Mouse (Mus musculus) limb, embryonic 15.5 days (tissue): ENCODE results near the gene 2010111I01Rik. TPM values are rescaled to one million over a fixed set of nuclear protein-coding genes. Genes with fewer than 3 reads are reported as not detected.

Experiments used
- ATAC-seq: fragments of 200-750 bp; cut with Nextera tagmentation; 2 replicates; pipeline ENCODE4 v1.8.0; 2017; ENCODE audit warnings: low read depth, moderate TSS enrichment; ENCODE audit not compliant: insufficient number of reproducible peaks, low FRiP score, low TSS enrichment
- H3K27ac ChIP-seq: fragments of 300-500 bp; sonication (generic); 2 replicates; pipeline ENCODE4 v1.5.1; 2015; ENCODE audit warnings: moderate library complexity, mild to moderate bottlenecking, inconsistent platforms
- H3K27me3 ChIP-seq: fragments of 300-500 bp; sonication (generic); 2 replicates; pipeline ENCODE4 v1.6.1; 2015; ENCODE audit warnings: inconsistent platforms
- H3K36me3 ChIP-seq: fragments of 300-500 bp; sonication (generic); 2 replicates; pipeline ENCODE4 v1.6.1; 2015; ENCODE audit warnings: inconsistent platforms
- H3K4me1 ChIP-seq: fragments of 300-500 bp; sonication (generic); 2 replicates; pipeline ENCODE4 v1.6.1; 2015; ENCODE audit warnings: inconsistent platforms
- H3K4me2 ChIP-seq: fragments of 300-500 bp; sonication (generic); 2 replicates; pipeline ENCODE4 v1.6.1; 2015; ENCODE audit warnings: mild to moderate bottlenecking, inconsistent platforms
- H3K4me3 ChIP-seq: fragments of 300-500 bp; sonication (generic); 2 replicates; pipeline ENCODE4 v1.5.1; 2015; ENCODE audit warnings: mild to moderate bottlenecking, inconsistent platforms
- H3K9ac ChIP-seq: fragments of 300-500 bp; sonication (generic); 2 replicates; pipeline ENCODE4 v1.6.1; 2015; ENCODE audit warnings: inconsistent platforms
- H3K9me3 ChIP-seq: fragments of 300-500 bp; sonication (generic); 2 replicates; pipeline ENCODE4 v1.6.1; 2016; ENCODE audit warnings: inconsistent platforms
- WGBS: fragments of 180-500 bp; shearing (Covaris S2); methylation state at CpG from one replicate; pipeline ENCODE4 v1.1.7; 2015; 5-methylcytosine and 5-hydroxymethylcytosine counted together
- polyA plus RNA-seq: library from polyadenylated mRNA; unstranded; fragments of >200 nt; fragmentation: Nextera tagmentation; extraction: Ambion mirVana; gene quantifications from 2 replicates; pipeline ENCODE4 v1.2.1, GENCODE M21; 2015

The 2010111I01Rik gene
- polyA plus RNA-seq, 1 experiment from 2014 or later, result 240 TPM

DNA sequence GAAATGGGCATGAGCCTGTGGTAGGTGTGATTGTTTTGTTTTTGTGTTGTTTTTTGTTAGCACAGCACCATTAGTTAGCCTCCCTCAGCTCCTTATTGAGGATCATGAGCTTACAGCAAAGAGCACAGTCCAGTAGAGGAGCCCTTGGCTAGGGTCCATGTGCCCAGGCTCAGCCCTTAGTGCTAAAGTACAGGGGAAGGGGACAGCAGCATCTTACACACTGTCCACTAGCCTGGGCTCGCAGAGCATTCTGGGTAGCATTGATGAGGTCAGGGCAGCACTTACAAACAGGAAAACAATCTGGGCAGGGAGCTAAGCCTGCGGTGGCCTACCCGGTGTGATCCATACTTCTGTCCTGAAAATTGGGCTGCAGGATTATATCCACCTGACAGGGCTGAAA lies 270.9 kb downstream of the 2010111I01Rik start:
- 84% methylated on average over 3 of the region's 3 CpGs for whole genome bisulfite sequencing

DNA sequence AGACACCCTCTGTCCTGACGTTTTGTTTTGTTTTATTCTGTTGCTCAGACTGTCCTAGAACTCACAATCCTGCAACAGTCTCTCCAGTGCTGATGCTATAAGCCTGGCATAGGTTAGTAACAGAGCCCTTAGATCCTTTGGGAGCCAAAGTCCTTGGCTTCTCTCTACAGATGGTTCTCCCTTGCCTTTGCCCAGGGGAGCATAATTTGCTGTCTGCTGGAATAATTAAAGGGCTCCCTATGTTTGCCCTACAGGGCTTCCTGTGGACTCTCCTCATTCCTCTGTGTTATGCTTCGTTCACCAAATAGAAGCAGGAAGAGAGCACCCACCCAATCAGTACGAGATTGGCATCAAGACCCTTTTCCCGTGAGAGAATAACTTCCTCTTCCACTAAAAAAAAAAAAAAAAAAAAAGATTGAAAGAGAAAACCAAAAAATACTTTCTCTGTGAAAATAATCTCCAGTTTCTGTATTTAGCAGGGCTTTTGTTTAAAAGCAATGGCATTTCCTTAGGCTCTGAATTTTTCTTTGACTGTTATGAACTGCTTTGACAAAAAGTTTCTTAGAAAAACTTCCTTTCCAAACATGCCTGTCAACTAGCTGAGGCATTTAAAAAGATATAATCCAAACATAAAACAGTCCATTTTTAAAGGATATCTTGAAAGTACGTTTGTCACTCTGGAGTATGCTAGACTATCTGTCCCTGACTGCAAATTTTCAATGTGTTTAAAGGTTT lies 271.6 kb downstream of the 2010111I01Rik start:
- Histone ChIP-seq H3K9me3 (no peaks in the 10 kb centered on the region), H3K9ac (no peak overlapping the region), H3K4me1 (peaks cover 10% of the 10 kb centered on the region; the same call in 1 of the 2 replicates), H3K4me3 (no peak overlapping the region), H3K36me3 (no peaks in the 10 kb centered on the region), H3K27ac (no peak overlapping the region), H3K4me2 (no peak overlapping the region), H3K27me3 (no peaks in the 10 kb centered on the region)
- no peak for ATAC-seq
- 39% methylated on average over 5 of the region's 5 CpGs for WGBS

More for the DNA sequence above, 270.9 kb downstream of the 2010111I01Rik start:
- ATAC-seq, result no peak
- H3K36me3 ChIP-seq, result no peaks in the 10 kb centered on the region
- no peak overlapping the region for H3K4me2 ChIP-seq
- no peak overlapping the region for H3K4me3 ChIP-seq
- no peaks in the 10 kb centered on the region for H3K27me3 ChIP-seq
- no peak overlapping the region for H3K27ac ChIP-seq
- H3K9ac ChIP-seq, result no peak overlapping the region
- peaks cover 10% of the 10 kb centered on the region; the same call in 1 of the 2 replicates for H3K4me1 ChIP-seq
- H3K9me3 ChIP-seq, result no peaks in the 10 kb centered on the region

GRCm38 (mm10) chr13:63238045-63238444 lies 273.4 kb downstream of the 2010111I01Rik start:
- ATAC-seq, result no peak
- Histone ChIP-seq H3K36me3 (no peaks in the 10 kb centered on the region), H3K27ac (0 out of 2 replicates have a peak overlapping the region, but pooled peaks have one; percentile 19), H3K4me1 (peaks cover 23% of the 10 kb centered on the region), H3K4me3 (no peak overlapping the region), H3K27me3 (no peaks in the 10 kb centered on the region), H3K9ac (no peak overlapping the region), H3K9me3 (no peaks in the 10 kb centered on the region), H3K4me2 (no peak overlapping the region)
- WGBS, result 73% methylated on average over 7 of the region's 7 CpGs

DNA sequence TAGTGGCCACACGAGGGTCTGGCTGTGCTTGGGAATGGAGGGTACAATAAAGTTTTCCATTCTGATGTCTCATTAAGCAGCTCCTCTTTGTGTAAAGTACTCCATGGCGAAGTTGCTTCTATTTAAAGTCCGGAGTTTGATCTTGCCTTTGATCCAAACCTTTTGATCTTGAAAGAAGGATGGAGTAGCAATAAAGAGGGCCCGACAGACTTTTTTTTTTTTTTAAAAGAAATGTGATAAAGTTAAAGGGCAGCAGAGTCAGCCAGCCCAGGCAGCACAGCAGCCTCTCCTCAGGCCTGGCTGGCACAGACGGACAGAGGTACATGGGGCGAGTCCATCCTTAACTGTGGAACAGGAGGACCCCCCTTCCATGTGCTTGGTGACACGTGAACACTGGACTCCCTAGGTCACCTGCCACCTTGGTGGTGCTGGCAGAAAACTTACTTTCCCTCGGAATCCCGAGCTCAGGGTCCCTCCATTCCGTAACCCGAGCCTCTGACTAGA lies 274.7 kb downstream of the 2010111I01Rik start:
- WGBS, result 6% methylated on average over 11 of the region's 11 CpGs
- Histone ChIP-seq H3K9me3 (no peaks in the 10 kb centered on the region), H3K9ac (peak overlapping the region; percentile 94; the same call in 1 of the 2 replicates), H3K4me3 (peak overlapping the region; percentile 81), H3K36me3 (no peaks in the 10 kb centered on the region), H3K4me1 (peaks cover 26% of the 10 kb centered on the region), H3K4me2 (peak overlapping the region; percentile 69), H3K27ac (peak overlapping the region; percentile 98), H3K27me3 (no peaks in the 10 kb centered on the region)
- peak; percentile 25; the same call in 1 of the 2 replicates for ATAC-seq

GRCm38 (mm10) chr13:63239877-63240671 lies 275.4 kb downstream of the 2010111I01Rik start:
- Histone ChIP-seq H3K4me2 (peak overlapping the region; percentile 69), H3K4me1 (peaks cover 32% of the 10 kb centered on the region), H3K36me3 (peaks cover 3% of the 10 kb centered on the region; the same call in 1 of the 2 replicates), H3K27ac (peak overlapping the region; percentile 98), H3K27me3 (no peaks in the 10 kb centered on the region), H3K4me3 (peak overlapping the region; percentile 81), H3K9me3 (no peaks in the 10 kb centered on the region), H3K9ac (peak overlapping the region; percentile 94)
- ATAC-seq, result peak; percentile 66
- 0% methylated on average over 51 of the region's 51 CpGs for WGBS

GRCm38 (mm10) chr13:63240835-63241234 lies 276.1 kb downstream of the 2010111I01Rik start:
- Histone ChIP-seq H3K27me3 (no peaks in the 10 kb centered on the region), H3K4me1 (peaks cover 38% of the 10 kb centered on the region), H3K27ac (peak overlapping the region; percentile 98), H3K9ac (peak overlapping the region; percentile 94), H3K4me3 (peak overlapping the region; percentile 81), H3K9me3 (no peaks in the 10 kb centered on the region), H3K4me2 (peak overlapping the region; percentile 69), H3K36me3 (peaks cover 3% of the 10 kb centered on the region; the same call in 1 of the 2 replicates)
- ATAC-seq, result no peak
- 5% methylated on average over 5 of the region's 5 CpGs for WGBS

GRCm38 (mm10) chr13:63241665-63242064 lies 277.0 kb downstream of the 2010111I01Rik start:
- H3K27me3 ChIP-seq, result no peaks in the 10 kb centered on the region
- H3K9ac ChIP-seq, result peak overlapping the region; percentile 94
- peaks cover 3% of the 10 kb centered on the region; the same call in 1 of the 2 replicates for H3K36me3 ChIP-seq
- peak overlapping the region; percentile 69 for H3K4me2 ChIP-seq
- peak overlapping the region; percentile 98 for H3K27ac ChIP-seq
- H3K9me3 ChIP-seq, result no peaks in the 10 kb centered on the region
- ATAC-seq, result no peak
- peak overlapping the region; percentile 81 for H3K4me3 ChIP-seq
- H3K4me1 ChIP-seq, result peaks cover 43% of the 10 kb centered on the region
- 14% methylated on average over 3 of the region's 3 CpGs for WGBS

- Histone ChIP-seq H3K9ac (peak overlapping the region; percentile 94), H3K4me1 (peaks cover 49% of the 10 kb centered on the region), H3K9me3 (no peaks in the 10 kb centered on the region), H3K4me2 (peak overlapping the region; percentile 69), H3K4me3 (peak overlapping the region; percentile 81), H3K36me3 (peaks cover 3% of the 10 kb centered on the region; the same call in 1 of the 2 replicates), H3K27me3 (no peaks in the 10 kb centered on the region), H3K27ac (peak overlapping the region; percentile 98)
- no peak for ATAC-seq
- 17% methylated on average over 10 of the region's 10 CpGs for WGBS
These were observed 277.9 kb downstream of the 2010111I01Rik start for GRCm38 (mm10) chr13:63242401-63243192.

DNA sequence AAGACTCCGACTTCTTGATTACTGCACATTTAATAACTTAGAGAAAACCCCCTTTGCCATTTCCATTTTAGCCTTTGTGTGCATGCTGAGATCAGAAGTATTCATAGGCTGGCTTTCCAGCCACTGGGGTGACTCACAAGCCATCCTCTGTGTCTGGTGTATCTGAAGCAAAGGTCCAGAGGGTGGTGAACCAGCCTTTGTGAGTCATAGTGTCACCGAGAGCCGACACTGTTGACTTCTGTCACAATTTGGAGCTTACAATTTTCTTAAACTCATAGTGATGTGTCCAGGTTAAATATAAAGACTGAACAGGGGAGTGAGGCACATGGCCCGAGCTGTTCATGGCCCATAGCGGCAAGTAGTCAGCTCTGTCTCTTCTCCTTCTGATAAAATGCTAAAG lies 278.9 kb downstream of the 2010111I01Rik start:
- 37% methylated on average over 5 of the region's 5 CpGs for WGBS
- peaks cover 3% of the 10 kb centered on the region for H3K36me3 ChIP-seq
- no peaks in the 10 kb centered on the region for H3K27me3 ChIP-seq
- no peak for ATAC-seq
- peak overlapping the region; percentile 29 for H3K9ac ChIP-seq
- peaks cover 55% of the 10 kb centered on the region for H3K4me1 ChIP-seq
- no peaks in the 10 kb centered on the region for H3K9me3 ChIP-seq
- peak overlapping the region; percentile 89 for H3K27ac ChIP-seq
- H3K4me2 ChIP-seq, result peak overlapping the region; percentile 41
- H3K4me3 ChIP-seq, result peak overlapping the region; percentile 81

DNA sequence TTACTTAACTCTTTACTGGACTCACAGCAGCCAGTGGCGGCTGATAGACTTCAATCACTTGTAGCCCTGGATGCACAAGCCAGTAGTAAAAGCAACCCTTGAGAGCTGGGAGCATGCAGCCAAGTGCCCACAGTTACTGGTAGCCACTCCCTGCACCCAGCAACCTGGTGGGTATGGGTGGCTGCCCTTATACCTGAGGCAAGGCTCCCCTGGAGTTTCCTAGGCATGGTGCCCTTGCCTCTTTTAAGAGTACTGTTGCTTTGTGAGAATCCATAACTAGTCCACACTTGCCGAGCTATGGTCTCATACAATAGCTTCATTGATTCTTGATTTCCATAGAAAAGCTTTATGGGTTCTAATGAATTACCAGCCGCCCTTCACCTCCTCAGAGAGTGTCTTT lies 279.7 kb downstream of the 2010111I01Rik start:
- no peaks in the 10 kb centered on the region for H3K9me3 ChIP-seq
- H3K4me1 ChIP-seq, result peaks cover 55% of the 10 kb centered on the region
- no peak for ATAC-seq
- 36% methylated on average over 3 of the region's 3 CpGs for WGBS
- H3K36me3 ChIP-seq, result peaks cover 3% of the 10 kb centered on the region
- peak overlapping the region; percentile 89 for H3K27ac ChIP-seq
- peak overlapping the region; percentile 81 for H3K4me3 ChIP-seq
- no peaks in the 10 kb centered on the region for H3K27me3 ChIP-seq
- peak overlapping the region; percentile 41 for H3K4me2 ChIP-seq
- H3K9ac ChIP-seq, result no peak overlapping the region

DNA sequence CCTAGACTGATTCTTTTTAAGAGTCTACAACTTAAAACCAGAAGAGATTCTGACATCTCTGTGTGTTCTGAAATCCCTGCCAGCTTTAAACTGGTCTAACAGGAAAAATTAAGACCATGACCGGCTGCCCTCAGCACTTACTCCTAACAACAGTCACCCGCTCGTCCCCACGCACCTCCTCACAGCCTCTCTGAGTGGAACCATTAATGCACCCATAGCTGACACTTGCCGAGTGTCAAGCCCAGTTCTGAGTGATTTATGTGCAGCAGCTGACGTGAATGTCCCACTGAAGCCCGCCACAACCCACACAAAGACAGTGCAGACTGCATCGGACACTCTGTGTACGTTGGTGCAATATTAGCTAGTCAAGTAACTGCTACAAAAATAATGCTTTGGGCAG lies 280.5 kb downstream of the 2010111I01Rik start:
- Histone ChIP-seq H3K9ac (no peak overlapping the region), H3K27ac (peak overlapping the region; percentile 89), H3K4me3 (peak overlapping the region; percentile 81), H3K27me3 (no peaks in the 10 kb centered on the region), H3K4me2 (peak overlapping the region; percentile 41), H3K4me1 (peaks cover 61% of the 10 kb centered on the region), H3K36me3 (peaks cover 3% of the 10 kb centered on the region), H3K9me3 (no peaks in the 10 kb centered on the region)
- WGBS, result 15% methylated on average over 9 of the region's 9 CpGs
- no peak for ATAC-seq
